Mouse (Mus musculus): ENCODE results near the gene Cdipt. TPM values are rescaled to one million over a fixed set of nuclear protein-coding genes. Genes with fewer than 3 reads are reported as not detected.

The Cdipt gene
- polyA plus RNA-seq, 1 experiment, result 114 TPM

DNA sequence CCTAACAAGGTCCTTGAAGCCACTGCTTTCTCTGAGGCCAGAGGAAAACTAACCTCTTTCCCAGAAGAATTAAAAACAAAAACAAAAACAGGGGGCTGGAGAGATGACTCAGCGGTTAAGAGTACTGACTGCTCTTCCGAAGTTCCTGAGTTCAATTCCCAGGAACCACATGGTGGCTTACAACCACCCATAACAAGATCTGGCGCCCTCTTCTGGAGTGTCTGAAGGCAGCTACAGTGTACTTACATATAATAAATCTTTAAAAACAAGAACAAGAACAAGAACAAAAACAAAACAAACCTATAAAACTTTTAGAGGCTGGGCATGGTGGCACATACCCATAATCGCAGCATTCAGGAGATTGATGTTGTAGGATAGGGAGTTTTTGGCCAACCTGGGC lies 20.7 kb downstream of the Cdipt start:
- TF ChIP-seq GATA1 (IDR thresholded peaks at IDR 0.05; ENCODE audit: low read length), result no peak

DNA sequence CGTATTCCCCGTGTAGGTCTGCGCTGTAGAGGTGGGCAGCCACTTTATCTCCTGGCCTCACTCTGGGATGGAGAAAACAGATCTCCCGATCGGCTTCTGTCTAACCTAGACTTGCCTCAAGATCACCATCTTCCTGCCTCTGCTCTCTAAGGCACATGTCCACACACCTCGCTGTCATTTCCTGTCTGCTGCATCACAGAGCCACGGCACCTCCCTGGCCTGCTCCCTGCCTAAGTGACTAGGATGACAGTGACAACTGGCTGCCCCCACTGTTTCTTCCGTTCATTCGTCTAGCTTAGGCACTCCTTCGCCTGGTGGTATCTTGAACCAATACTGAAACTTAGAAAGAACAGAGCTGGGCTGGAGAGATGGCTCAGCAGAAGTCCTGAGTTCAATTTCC lies 23.9 kb downstream of the Cdipt start:
- no peak for TF ChIP-seq GATA1 (IDR thresholded peaks at IDR 0.05; ENCODE audit: low read length)

DNA sequence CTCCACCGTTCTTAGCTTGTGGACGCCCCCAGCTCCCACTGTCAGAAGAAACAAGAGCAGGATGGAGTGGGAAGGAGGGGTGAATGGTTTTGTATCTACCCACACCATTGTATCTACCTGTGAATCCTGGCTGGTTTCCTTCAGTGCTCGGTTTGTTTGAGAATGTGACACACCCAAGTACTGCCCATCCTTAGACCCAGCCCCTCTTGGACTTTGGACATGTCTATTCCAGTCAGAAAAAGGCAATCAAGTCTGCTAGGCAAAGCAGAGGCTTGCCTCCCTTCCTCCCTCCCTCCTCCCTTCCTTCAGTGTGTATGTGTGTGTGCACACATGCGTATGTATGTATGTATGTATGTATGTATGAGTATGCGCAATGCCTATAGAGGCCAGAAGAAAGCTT lies 27.9 kb downstream of the Cdipt start:
- TF ChIP-seq GATA1 (IDR thresholded peaks at IDR 0.05; ENCODE audit: low read length), result no peak

DNA sequence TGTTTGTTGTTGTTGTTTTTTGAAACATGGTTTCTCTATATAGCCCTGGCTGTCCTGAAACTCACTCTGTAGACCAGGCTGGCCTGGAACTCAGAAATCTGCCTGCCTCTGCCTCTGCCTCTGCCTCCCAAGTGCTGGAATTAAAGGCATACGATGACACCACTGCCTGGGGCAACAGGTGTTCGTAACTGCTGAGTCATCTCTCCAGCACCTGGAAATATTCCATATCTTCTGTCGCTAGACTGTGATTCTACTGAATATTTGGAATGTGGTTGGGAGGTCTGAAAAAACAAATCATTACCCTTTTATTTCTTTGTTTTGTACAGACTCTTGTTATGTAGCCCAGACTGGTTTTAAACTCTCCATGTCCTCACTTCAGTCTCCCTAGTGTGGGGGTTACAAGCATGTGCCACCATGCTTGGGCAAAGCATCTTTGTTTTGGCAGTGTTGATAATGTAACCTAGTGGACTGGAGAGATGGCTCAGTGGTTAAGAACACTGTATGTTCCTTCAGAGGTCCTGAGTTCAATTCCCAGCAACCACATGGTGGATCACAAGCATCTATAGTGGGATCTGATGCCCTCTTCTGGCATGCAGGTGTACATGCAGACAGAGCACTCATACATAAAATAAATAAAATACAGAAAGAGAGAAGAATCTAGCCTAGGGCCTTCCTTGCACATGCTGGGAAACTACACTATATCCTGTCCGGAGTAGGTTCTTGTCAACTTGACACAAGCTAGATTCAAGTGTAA lies 28.6 kb downstream of the Cdipt start:
- no peak for TF ChIP-seq GATA1 (IDR thresholded peaks at IDR 0.05; ENCODE audit: low read length)

DNA sequence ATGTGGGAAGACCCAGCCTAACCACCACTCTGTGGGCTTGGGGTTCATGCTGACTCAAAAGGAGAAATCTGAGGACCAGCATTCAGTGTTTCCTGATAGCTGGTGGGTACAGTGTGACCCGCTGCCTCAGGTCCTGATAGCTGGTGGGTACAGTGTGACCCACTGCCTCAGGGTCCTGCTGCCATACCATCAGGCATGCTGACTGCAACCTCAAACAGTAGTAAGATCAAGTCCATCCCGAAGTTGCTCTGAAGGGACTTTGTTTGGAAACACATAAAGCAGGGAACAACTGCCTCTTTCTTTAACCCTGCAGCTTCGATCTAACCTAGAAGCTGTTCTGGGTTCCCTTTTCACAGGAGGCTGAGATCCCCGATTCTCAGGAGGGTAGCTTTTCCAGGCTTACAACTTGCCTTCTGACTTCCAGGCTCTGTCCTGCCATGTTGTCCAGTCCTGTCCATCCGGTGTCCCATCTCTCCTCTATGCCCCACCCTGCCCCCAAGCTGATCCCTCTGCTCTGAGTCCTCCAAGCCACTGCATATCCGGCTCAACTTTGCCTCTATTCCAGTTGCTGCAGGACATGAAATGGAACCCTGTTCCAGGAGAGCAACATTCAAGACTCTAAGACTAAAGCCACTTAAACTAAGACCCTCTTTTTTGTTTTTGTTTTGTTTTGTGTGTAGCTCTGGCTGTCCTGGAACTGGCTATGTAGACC lies 31.8 kb downstream of the Cdipt start:
- TF ChIP-seq GATA1 (IDR thresholded peaks at IDR 0.05; ENCODE audit: low read length), result no peak

DNA sequence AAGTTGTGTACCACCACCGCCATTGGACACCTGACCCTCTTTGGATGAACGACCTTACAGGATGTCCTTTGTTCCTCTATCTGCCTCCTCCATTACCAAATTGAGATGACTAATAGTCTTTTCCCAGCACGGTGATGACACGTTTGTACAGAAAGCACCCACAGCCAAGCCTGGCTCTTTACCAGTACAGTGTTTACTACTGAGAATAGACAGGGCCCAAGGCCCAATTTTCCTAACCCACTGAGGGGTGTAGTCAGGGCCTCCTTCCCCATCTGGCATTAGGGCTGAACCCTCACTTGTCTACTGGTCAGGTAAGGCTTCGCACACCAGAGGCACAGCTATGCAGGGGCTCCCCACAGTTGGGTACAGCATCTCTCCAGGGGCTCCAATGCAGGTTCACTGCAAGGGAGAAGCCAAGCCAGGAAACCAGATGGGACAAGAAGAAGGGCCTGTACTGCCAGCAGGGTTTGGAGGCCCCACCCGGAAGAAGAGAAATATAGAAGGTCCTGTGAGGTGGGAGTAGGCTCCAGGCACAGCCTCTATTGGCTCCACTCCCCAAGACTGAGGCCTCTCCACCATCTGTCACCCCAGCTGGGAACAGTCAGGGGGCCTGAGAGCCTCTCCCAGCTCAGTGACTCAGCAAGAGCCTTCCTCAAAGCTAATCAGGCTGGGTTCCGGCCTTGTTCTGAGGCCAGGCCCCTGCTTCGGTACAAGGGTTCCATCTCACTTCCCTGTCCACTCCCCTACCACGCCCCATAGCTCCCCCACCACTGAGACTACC lies 32.7 kb downstream of the Cdipt start:
- no peak for TF ChIP-seq GATA1 (IDR thresholded peaks at IDR 0.05; ENCODE audit: low read length)

DNA sequence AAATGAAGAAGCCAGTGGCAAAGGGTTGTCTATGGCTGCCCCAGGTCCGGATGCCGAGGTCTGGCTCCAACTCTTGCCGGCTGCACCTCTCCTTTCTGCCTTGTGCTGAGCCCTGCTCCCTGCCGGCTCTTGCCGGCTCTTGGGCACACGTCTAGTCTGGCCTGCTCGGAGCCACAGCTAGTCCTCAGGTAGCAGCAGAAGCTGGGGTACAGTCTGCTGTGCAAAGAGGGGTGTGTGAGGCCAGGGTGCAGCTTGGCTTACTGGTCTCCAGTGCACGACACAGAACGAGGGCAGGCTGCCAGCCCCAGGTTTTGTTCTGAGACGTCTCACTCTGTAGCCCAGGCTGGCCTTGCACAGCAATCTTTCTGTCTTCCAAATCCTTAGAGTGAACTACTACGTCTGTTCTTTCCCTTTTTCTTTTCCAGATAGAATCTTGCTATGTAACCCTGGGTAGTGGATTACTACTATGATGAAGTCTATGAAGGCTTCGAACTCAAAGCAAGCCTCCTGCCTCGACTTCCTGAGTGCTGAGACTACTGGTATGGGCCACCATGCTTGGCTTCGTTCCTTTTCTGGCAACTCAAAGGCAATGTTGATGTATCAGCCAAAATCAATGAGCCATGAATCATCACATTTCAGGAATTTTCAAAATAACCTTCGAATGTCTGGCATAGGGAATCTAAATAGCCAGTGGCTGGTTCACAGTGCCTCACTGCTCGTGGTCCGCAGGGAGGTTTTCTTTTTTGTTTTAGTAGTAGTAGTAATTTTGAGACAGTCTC lies 33.8 kb downstream of the Cdipt start:
- TF ChIP-seq GATA1 (IDR thresholded peaks at IDR 0.05; ENCODE audit: low read length), result no peak

DNA sequence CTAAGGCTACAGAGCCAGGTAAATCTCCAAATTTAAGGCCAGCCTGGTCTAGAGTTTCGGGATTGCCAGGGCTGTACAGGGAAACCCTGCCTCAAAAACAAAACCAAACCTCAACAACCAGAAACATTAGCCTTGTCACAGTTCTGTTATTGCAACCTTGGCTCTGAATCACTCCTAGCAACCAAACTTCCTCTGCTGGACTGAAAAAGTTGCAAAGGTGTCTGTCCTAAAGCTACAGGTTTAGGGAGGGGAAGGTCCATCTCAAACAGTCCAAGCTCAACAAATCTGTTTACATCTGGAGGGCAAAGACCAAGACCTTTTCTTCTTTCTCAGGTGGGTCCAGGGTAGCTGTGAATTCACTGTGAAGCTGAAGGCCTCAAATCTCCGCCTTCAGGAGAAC lies 35.3 kb downstream of the Cdipt start:
- TF ChIP-seq GATA1 (IDR thresholded peaks at IDR 0.05; ENCODE audit: low read length), result no peak

DNA sequence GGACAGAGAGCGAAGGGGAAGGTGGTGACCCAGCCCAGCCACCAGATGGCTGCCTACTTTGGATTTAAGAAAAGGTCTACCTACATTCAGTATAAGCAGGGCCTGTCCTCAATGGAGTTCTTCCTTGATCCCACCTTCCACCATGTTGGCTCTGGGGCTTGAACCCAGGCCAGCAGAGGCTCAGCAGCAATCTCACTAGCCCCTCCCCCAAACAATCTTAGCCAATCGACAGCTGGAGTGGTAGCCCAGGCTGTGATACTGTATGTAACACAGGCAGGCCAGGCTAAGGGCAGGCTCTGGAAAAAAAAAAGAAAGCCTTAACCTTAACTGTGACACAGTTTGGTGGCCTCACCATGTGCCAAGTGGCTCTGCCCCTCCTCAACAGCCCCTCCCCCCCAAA lies 36.0 kb downstream of the Cdipt start:
- TF ChIP-seq GATA1 (IDR thresholded peaks at IDR 0.05; ENCODE audit: low read length), result no peak

DNA sequence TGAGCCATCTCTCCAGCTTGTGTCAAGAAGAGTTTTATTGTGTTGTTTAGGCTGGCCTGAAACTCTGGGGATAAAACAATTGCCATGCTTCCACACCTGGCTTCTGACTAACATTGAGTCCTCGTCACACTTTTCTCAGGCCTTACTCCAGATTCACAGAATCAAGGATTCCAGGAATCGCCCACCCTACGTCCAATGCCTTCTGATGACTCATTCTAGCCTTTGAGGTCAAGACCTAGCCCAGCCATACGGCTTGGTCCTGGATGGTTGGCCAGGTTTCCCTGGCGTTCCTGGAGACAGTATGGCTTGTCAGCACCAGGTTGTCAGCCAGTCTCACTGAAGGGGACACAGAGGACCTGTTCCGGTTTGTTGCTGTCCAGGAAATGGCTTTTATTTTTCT lies 36.7 kb downstream of the Cdipt start:
- TF ChIP-seq GATA1 (IDR thresholded peaks at IDR 0.05; ENCODE audit: low read length), result no peak

DNA sequence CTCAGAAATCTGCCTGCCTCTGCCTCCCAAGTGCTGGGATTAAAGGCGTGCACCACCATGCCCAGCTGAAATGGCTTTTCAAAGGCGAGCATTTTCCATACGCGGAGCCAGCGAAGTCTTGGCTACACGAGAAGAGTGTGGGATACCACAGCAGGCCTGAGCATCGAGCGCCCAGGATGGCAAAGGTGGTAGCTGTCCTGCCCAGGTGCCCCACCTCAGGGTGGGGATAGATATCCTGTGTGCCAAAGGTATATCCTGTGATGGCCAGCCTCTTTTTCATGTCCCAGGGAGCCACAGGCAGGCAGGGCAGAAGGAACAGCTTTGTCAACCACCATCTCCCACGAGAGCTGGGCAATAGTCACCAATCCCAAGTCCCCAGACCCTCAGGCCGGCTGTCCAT lies 37.1 kb downstream of the Cdipt start:
- no peak for TF ChIP-seq GATA1 (IDR thresholded peaks at IDR 0.05; ENCODE audit: low read length)

DNA sequence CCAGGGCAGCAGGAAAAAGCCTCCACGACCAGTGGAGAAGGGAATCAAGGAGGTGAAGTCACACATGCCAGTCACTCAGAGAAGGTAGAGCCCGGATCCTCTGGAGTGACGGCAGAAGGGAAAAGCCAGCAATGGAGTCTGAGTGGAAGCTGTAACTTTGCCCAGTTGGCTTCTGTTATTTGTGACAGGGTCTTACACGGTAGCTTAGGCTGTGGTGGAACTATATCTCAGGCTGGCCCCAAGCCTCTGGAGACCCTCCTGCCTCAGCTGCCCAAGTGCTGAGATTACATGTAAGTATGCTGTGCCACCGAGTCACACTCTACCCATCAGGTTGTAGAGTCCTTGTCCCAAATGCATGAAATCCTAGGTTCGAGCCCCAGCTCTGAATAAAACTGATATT lies 37.7 kb downstream of the Cdipt start:
- TF ChIP-seq GATA1 (IDR thresholded peaks at IDR 0.05; ENCODE audit: low read length), result no peak

DNA sequence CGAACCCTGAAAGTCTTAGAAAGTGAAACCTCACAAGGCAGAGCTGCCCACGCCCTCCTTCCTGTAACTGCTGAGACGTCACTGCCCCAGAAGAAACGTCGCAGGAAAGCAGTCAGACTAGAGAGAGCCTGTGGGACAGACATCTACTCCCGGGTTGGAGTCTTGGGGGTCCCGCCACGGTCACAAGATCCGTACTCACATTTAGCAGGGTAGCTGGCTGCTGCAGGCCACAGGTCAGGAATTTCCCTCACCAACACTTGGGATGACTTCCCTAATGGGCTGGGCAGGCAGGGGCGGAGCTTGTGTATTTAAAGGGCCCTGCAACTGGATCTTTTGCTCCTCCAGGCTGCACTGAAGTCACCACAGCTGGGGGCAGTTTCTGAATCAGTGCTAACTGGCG lies 38.6 kb downstream of the Cdipt start, which contains the start of gene Mvp:
Gene Mvp (minus strand): TSS at position 302 of the 400 bp plus-strand sequence.
- TF ChIP-seq GATA1 (IDR thresholded peaks at IDR 0.05; ENCODE audit: low read length), result no peak

DNA sequence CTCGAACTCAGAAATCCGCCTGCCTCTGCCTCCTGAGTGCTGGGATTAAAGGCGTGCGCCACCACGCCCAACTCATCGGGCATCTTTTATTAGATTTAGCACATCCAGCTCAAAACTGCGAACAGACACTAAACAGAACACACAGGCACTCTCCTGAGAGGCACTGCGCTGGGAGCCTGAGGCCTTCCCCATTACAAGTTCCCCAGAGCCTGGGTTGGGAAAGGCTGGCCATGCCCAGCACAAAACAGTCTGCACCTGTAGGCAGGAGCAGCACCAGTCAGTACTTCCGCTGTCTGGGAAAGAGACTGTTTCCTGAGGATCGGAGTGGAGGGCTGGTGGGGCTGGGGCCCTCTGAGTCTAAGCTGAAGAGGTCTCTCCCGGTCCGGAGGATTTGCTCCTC lies 39.3 kb downstream of the Cdipt start:
- no peak for TF ChIP-seq GATA1 (IDR thresholded peaks at IDR 0.05; ENCODE audit: low read length)

DNA sequence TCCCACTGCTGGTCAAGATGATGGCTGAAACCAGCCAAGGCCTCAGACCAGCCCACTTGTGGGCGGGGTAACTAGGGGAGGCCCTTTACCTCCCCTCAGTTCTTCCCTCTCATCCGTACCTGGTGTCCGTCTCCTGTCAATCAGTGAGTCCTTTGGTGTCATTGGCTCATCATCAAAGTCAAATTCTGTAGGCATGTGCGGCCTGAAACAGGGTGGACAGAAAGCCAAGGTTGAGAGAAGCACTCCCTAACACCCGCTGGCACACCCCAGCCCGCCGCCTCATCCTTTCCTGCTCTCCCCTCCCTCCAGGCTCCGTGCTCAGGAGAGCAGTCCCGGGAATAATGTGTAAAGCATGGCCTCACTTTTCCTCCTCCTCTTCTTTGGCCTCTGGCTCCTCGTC lies 40.4 kb downstream of the Cdipt start:
- no peak for TF ChIP-seq GATA1 (IDR thresholded peaks at IDR 0.05; ENCODE audit: low read length)

DNA sequence TGATC lies 40.6 kb downstream of the Cdipt start, which contains the start of gene Pagr1b:
Gene Pagr1b (minus strand): TSS at position 4 of the 5 bp plus-strand sequence.
- no peak for TF ChIP-seq GATA1 (IDR thresholded peaks at IDR 0.05; ENCODE audit: low read length)

All from G1E-ER4 (cell line).